Mouse (Mus musculus) neural tube, embryonic 12.5 days (tissue): ENCODE measurements around the gene Eme2. TPM values are rescaled to one million over a fixed set of nuclear protein-coding genes. Genes with fewer than 3 reads are reported as not detected.

Experiments
- ATAC-seq: fragments of 200-750 bp; cut with Nextera tagmentation; 2 replicates; pipeline ENCODE4 v1.8.0; 2017; ENCODE audit warnings: low read depth, mild to moderate bottlenecking, moderate TSS enrichment, moderate library complexity; ENCODE audit not compliant: low FRiP score
- H3K27ac ChIP-seq: fragments of 300-500 bp; sonication (generic); 2 replicates; pipeline ENCODE4 v1.5.1; 2016
- H3K27me3 ChIP-seq: fragments of 300-500 bp; sonication (generic); replicated peaks from 2 replicates; pipeline ENCODE4 v1.6.1; 2016; ENCODE audit warnings: mild to moderate bottlenecking
- H3K36me3 ChIP-seq: fragments of 300-500 bp; sonication (generic); 2 replicates; pipeline ENCODE4 v1.6.1; 2016; ENCODE audit warnings: mild to moderate bottlenecking
- H3K4me1 ChIP-seq: fragments of 300-500 bp; sonication (generic); 2 replicates; pipeline ENCODE4 v1.6.1; 2016
- H3K4me2 ChIP-seq: fragments of 300-500 bp; sonication (generic); replicated peaks from 2 replicates; pipeline ENCODE4 v1.6.1; 2016; ENCODE audit warnings: mild to moderate bottlenecking
- H3K4me3 ChIP-seq: fragments of 300-500 bp; sonication (generic); 2 replicates; pipeline ENCODE4 v1.5.1; 2016
- H3K9ac ChIP-seq: fragments of 300-500 bp; sonication (generic); 2 replicates; pipeline ENCODE4 v1.6.1; 2016; ENCODE audit warnings: mild to moderate bottlenecking
- H3K9me3 ChIP-seq: fragments of 300-500 bp; sonication (generic); 2 replicates; pipeline ENCODE4 v1.6.1; 2016; ENCODE audit warnings: mild to moderate bottlenecking
- WGBS: fragments of 180-500 bp; shearing (Covaris S2); methylation state at CpG from one replicate; pipeline ENCODE4 v1.1.7; 2016; 5-methylcytosine and 5-hydroxymethylcytosine counted together
- polyA plus RNA-seq: library from polyadenylated mRNA; unstranded; fragments of >200 nt; fragmentation: Nextera tagmentation; extraction: Ambion mirVana; gene quantifications from 2 replicates; pipeline ENCODE4 v1.2.1, GENCODE M21; 2016

The Eme2 gene
- polyA plus RNA-seq, 1 experiment from 2014 or later: 44.5 TPM

- Histone ChIP-seq H3K9ac (no peak overlapping the region), H3K27ac (no peak overlapping the region), H3K36me3 (peaks cover 95% of the 10 kb centered on the region), H3K4me2 (no peak overlapping the region), H3K4me3 (no peak overlapping the region), H3K4me1 (no peaks in the 10 kb centered on the region), H3K27me3 (no peaks in the 10 kb centered on the region), H3K9me3 (no peaks in the 10 kb centered on the region)
- ATAC-seq: no peak
Measured at GRCm38 (mm10) chr17:24913984-24914383, 19.1 kb upstream of the Eme2 start.

- Histone ChIP-seq H3K4me2 (no peak overlapping the region), H3K27me3 (no peaks in the 10 kb centered on the region), H3K27ac (no peak overlapping the region), H3K4me3 (no peak overlapping the region), H3K4me1 (no peaks in the 10 kb centered on the region), H3K36me3 (peaks cover 97% of the 10 kb centered on the region), H3K9ac (no peak overlapping the region), H3K9me3 (no peaks in the 10 kb centered on the region)
- 92% methylated on average over 2 of the region's 2 CpGs for WGBS
- ATAC-seq: no peak
Measured at GRCm38 (mm10) chr17:24907591-24907990, 12.7 kb upstream of the Eme2 start.

DNA sequence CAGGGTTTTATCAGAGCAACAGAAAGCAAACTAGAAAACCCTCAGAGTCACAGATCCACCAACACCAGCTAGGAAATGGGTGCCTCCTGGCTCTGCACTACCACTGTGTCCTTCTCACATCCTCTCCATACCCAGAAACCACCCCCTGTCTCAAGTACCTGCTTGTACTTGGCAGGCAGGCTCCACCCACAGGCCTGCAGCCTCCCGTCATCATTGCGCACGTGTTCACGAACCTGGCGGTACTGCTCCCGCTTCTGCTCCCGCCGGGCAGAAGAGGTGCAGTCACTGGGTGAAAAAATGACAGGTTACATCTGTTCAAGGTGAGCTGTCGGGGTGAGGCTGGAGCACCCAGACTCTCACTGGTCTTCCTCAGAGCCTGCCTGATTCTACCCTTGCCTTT is 8.9 kb upstream of the Eme2 start:
- H3K9ac ChIP-seq: no peak overlapping the region
- ATAC-seq: no peak
- peaks cover 99% of the 10 kb centered on the region for H3K36me3 ChIP-seq
- no peaks in the 10 kb centered on the region for H3K9me3 ChIP-seq
- H3K4me3 ChIP-seq: no peak overlapping the region
- no peaks in the 10 kb centered on the region for H3K4me1 ChIP-seq
- 91% methylated on average over 9 of the region's 9 CpGs for WGBS
- no peak overlapping the region for H3K4me2 ChIP-seq
- no peak overlapping the region for H3K27ac ChIP-seq
- no peaks in the 10 kb centered on the region for H3K27me3 ChIP-seq

GRCm38 (mm10) chr17:24902671-24903474 is 8.0 kb upstream of the Eme2 start:
- H3K36me3 ChIP-seq: peaks cover 99% of the 10 kb centered on the region
- H3K27me3 ChIP-seq: no peaks in the 10 kb centered on the region
- H3K9me3 ChIP-seq: no peaks in the 10 kb centered on the region
- no peak overlapping the region for H3K4me2 ChIP-seq
- no peak overlapping the region for H3K27ac ChIP-seq
- WGBS: 67% methylated on average over 9 of the region's 9 CpGs
- H3K4me3 ChIP-seq: no peak overlapping the region
- ATAC-seq: no peak
- H3K4me1 ChIP-seq: peaks cover under 1% of the 10 kb centered on the region
- H3K9ac ChIP-seq: no peak overlapping the region

- Histone ChIP-seq H3K4me2 (no peak overlapping the region), H3K4me3 (no peak overlapping the region), H3K36me3 (peaks cover 100% of the 10 kb centered on the region), H3K9ac (no peak overlapping the region), H3K4me1 (peaks cover 8% of the 10 kb centered on the region), H3K9me3 (no peaks in the 10 kb centered on the region), H3K27ac (no peak overlapping the region), H3K27me3 (no peaks in the 10 kb centered on the region)
- WGBS: 93% methylated on average over 5 of the region's 5 CpGs
- ATAC-seq: no peak
Measured at GRCm38 (mm10) chr17:24902124-24902523, 7.2 kb upstream of the Eme2 start.

DNA sequence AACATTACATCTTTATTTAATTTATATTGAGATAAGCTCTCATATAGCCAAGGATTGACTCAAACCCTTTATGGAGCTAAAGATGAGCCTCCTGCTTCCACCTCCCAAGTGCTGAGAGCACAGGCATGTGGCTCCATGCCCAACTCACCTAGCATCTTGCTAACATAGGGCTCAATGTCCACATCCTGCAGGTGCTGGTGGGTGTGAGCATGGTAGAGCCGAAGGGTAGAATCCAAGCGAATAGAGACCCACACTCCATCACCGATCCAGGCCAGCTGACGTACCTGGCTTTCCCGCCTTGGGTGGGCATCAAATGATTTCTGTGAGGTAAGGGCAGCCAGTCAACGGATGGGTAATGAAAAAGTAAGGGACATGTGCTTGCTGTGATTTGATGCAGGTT is 5.1 kb upstream of the Eme2 start:
- no peak overlapping the region for H3K27ac ChIP-seq
- H3K9ac ChIP-seq: no peak overlapping the region
- no peak overlapping the region for H3K4me3 ChIP-seq
- peaks cover 25% of the 10 kb centered on the region for H3K4me1 ChIP-seq
- 93% methylated on average over 6 of the region's 6 CpGs for WGBS
- ATAC-seq: no peak
- no peak overlapping the region for H3K4me2 ChIP-seq
- H3K27me3 ChIP-seq: no peaks in the 10 kb centered on the region
- no peaks in the 10 kb centered on the region for H3K9me3 ChIP-seq
- peaks cover 83% of the 10 kb centered on the region for H3K36me3 ChIP-seq

- no peak overlapping the region for H3K4me2 ChIP-seq
- no peak for ATAC-seq
- no peaks in the 10 kb centered on the region for H3K27me3 ChIP-seq
- H3K9me3 ChIP-seq: no peaks in the 10 kb centered on the region
- H3K27ac ChIP-seq: no peak overlapping the region
- H3K9ac ChIP-seq: no peak overlapping the region
- H3K4me3 ChIP-seq: no peak overlapping the region
- WGBS: 84% methylated on average over 5 of the region's 5 CpGs
- peaks cover 29% of the 10 kb centered on the region for H3K4me1 ChIP-seq
- peaks cover 74% of the 10 kb centered on the region for H3K36me3 ChIP-seq
Measured at GRCm38 (mm10) chr17:24899153-24899552, 4.3 kb upstream of the Eme2 start.

DNA sequence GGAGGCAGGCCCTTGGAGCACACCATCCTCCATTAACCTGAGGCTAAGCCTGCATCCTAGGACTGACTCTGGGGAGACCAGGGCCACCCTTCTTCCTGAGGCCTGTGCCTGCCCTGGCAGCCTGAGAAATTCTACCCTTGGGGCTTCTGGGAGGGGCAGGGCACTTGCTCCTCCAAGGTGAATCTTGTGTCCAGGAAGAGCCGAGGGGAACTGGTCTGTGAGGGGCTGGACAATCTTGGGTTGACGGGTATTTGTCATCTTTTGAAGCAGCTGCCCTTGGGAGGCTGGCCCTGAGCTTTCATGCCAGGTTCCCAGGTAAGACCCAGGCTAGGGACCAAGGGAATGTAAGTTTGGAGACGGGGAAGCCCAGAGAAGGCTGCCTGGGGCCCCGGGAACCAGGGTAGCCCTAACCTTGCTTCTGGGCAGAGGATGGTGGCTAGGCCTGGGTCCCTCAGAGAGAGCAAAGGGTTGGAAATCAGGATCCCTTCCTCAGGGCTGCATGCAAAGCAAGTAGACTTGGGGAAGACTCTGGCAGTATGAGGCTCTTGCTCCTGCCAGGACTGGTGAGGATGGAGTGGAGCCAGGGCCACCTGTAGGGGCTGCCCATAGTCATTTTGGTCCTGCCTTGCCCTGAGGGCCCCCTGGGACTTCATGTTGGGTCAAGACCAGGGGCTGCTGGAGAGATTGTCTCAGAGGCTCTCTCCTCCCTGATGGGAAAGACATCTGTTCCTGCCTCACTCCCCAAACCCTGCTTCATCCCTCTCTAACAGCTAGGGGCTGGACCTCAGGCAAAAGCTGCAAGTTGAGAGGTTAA is 3.4 kb upstream of the Eme2 start:
- Histone ChIP-seq H3K9ac (0 out of 2 replicates have a peak overlapping the region, but pooled peaks have one; percentile 87), H3K27me3 (no peaks in the 10 kb centered on the region), H3K4me3 (no peak overlapping the region), H3K27ac (no peak overlapping the region), H3K36me3 (peaks cover 69% of the 10 kb centered on the region), H3K4me1 (peaks cover 38% of the 10 kb centered on the region), H3K9me3 (no peaks in the 10 kb centered on the region), H3K4me2 (peak overlapping the region; percentile 99)
- 84% methylated on average over 4 of the region's 4 CpGs for WGBS
- ATAC-seq: no peak

- peak overlapping the region; percentile 87 for H3K9ac ChIP-seq
- no peaks in the 10 kb centered on the region for H3K27me3 ChIP-seq
- ATAC-seq: no peak
- 75% methylated on average over 4 of the region's 4 CpGs for WGBS
- peaks cover 69% of the 10 kb centered on the region for H3K36me3 ChIP-seq
- peak overlapping the region; percentile 94; the same call in 1 of the 2 replicates for H3K4me3 ChIP-seq
- peaks cover 38% of the 10 kb centered on the region for H3K4me1 ChIP-seq
- H3K9me3 ChIP-seq: no peaks in the 10 kb centered on the region
- H3K4me2 ChIP-seq: peak overlapping the region; percentile 99
- no peak overlapping the region for H3K27ac ChIP-seq
Measured at GRCm38 (mm10) chr17:24897600-24897999, 2.7 kb upstream of the Eme2 start.

DNA sequence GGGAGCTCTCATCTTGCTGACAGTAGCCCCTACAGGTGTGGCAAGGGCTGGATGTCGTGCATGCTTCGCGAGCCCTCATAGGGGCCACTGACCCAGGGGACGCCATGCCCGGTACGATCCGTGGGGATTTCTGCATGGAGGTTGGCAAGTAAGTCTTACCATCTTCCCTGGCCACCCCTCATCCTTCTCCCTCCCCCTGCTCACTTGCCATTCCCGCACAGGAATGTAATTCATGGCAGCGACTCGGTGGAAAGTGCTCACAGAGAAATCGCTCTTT is 2.0 kb upstream of the Eme2 start:
- peak overlapping the region; percentile 50; the same call in 1 of the 2 replicates for H3K27ac ChIP-seq
- ATAC-seq: no peak
- 35% methylated on average over 11 of the region's 11 CpGs for WGBS

GRCm38 (mm10) chr17:24896241-24896992 is 1.5 kb upstream of the Eme2 start, which contains the start of gene Nme3:
Nme3 (plus strand) TSS chr17:24896500.
- Histone ChIP-seq H3K9ac (peak within 1 kb of the TSS; percentile 87), H3K36me3 (peaks cover 69% of the 10 kb centered on the region), H3K4me1 (peaks cover 38% of the 10 kb centered on the region), H3K27ac (peak within 1 kb of the TSS; percentile 59), H3K27me3 (no peaks in the 10 kb centered on the region), H3K4me2 (peak within 1 kb of the TSS; percentile 99), H3K9me3 (no peaks in the 10 kb centered on the region), H3K4me3 (peak within 1 kb of the TSS; percentile 94)
- 1% methylated on average over 48 of the region's 50 CpGs for WGBS
- ATAC-seq: peak; percentile 65

More for the DNA sequence above, 2.0 kb upstream of the Eme2 start:
- Histone ChIP-seq H3K9me3 (no peaks in the 10 kb centered on the region), H3K36me3 (peaks cover 69% of the 10 kb centered on the region), H3K4me3 (peak overlapping the region; percentile 94), H3K27me3 (no peaks in the 10 kb centered on the region), H3K4me2 (peak overlapping the region; percentile 99), H3K9ac (peak overlapping the region; percentile 87), H3K4me1 (peaks cover 38% of the 10 kb centered on the region)
